Mouse (Mus musculus) liver, adult 2 months (tissue): Measurements from ENCODE around the gene Sox5. TPM values are rescaled to one million over a fixed set of nuclear protein-coding genes. Genes with fewer than 3 reads are reported as not detected.

ENCODE experiments used
- DNase-seq: peaks from one replicate; pipeline ENCODE4 v3.0.0-alpha.2; 2011; ENCODE audit warnings: low read depth, low spot score; ENCODE audit errors: extremely low read depth
- H3K27ac ChIP-seq: fragments of 200-500 bp; replicated peaks from 2 replicates; pipeline ENCODE4 v1.5.1; 2012; ENCODE audit warnings: low read depth, mild to moderate bottlenecking, control low read depth, inconsistent platforms, low read length; ENCODE audit not compliant: insufficient read depth
- H3K27me3 ChIP-seq: fragments of 200-500 bp; 2 replicates; pipeline ENCODE4 v1.6.1; 2012; ENCODE audit warnings: mild to moderate bottlenecking, moderate library complexity, low read length, inconsistent platforms; ENCODE audit not compliant: control insufficient read depth, insufficient read depth
- H3K36me3 ChIP-seq: fragments of 200-500 bp; 2 replicates; pipeline ENCODE4 v1.6.1; 2012; ENCODE audit warnings: low read length, inconsistent platforms; ENCODE audit not compliant: control insufficient read depth, insufficient read depth
- H3K4me1 ChIP-seq: fragments of 200-500 bp; 2 replicates; pipeline ENCODE4 v1.6.1; 2011; ENCODE audit warnings: low read length; ENCODE audit not compliant: control insufficient read depth, insufficient read depth
- H3K4me3 ChIP-seq: fragments of 200-500 bp; 2 replicates; pipeline ENCODE4 v1.5.1; 2011; ENCODE audit warnings: low read depth, mild to moderate bottlenecking, control low read depth, low read length, moderate library complexity; ENCODE audit not compliant: insufficient read depth
- H3K79me2 ChIP-seq: fragments of 200-500 bp; 2 replicates; pipeline ENCODE4 v1.6.1; 2012; ENCODE audit warnings: inconsistent platforms, mild to moderate bottlenecking, low read length, moderate library complexity; ENCODE audit not compliant: control insufficient read depth, insufficient read depth
- H3K9ac ChIP-seq: fragments of 200-500 bp; 2 replicates; pipeline ENCODE4 v1.6.1; 2012; ENCODE audit warnings: low read depth, mild to moderate bottlenecking, control low read depth, inconsistent platforms, low read length
- CTCF ChIP-seq: fragments of 200-500 bp; IDR thresholded peaks from 2 replicates; pipeline ENCODE4 v1.5.1; 2011; ENCODE audit warnings: low read depth, low read length, control low read depth
- POLR2A ChIP-seq: fragments of 200-500 bp; IDR thresholded peaks from 2 replicates; pipeline ENCODE4 v1.6.1; 2011; ENCODE audit warnings: low read length, control low read depth; ENCODE audit not compliant: insufficient read depth; ENCODE audit errors: extremely low read depth
- WGBS: fragments of 180-500 bp; shearing (Covaris S2); methylation state at CpG from one replicate; pipeline ENCODE4 v1.1.7; 2018; 5-methylcytosine and 5-hydroxymethylcytosine counted together
- polyA plus RNA-seq: library from polyadenylated mRNA; depleted of rRNA; stranded (reverse); fragments of >200 nt; gene quantifications from 2 replicates; pipeline ENCODE4 v1.2.3, GENCODE M21; 2012
- total RNA-seq: library from RNA; depleted of rRNA; stranded (reverse); fragments of >200 nt; gene quantifications from 2 replicates; pipeline ENCODE4 v1.2.3, GENCODE M21; 2014

Gene Sox5
- total and polyA plus RNA-seq, 2 experiments = 7.5 to 31.6 TPM

- Histone ChIP-seq H3K79me2 (no peaks in the 10 kb centered on the region), H3K4me1 (no peaks in the 10 kb centered on the region), H3K27me3 (no peaks in the 10 kb centered on the region), H3K36me3 (peaks cover 22% of the 10 kb centered on the region), H3K4me3 (no peak overlapping the region), H3K9ac (no peak overlapping the region), H3K27ac (no peak overlapping the region)
- no peak for TF ChIP-seq CTCF
- no peak for TF ChIP-seq POLR2A
- no peak for DNase-seq
- 89% methylated on average over 7 of the region's 7 CpGs for WGBS
These were observed 939.8 kb downstream of the Sox5 start for GRCm38 (mm10) chr6:143841954-143842353.

- no peak for TF ChIP-seq POLR2A
- no peak overlapping the region for H3K9ac ChIP-seq
- H3K79me2 ChIP-seq = no peaks in the 10 kb centered on the region
- peaks cover 22% of the 10 kb centered on the region for H3K36me3 ChIP-seq
- no peak overlapping the region for H3K4me3 ChIP-seq
- DNase-seq = no peak
- H3K27ac ChIP-seq = no peak overlapping the region
- WGBS = 86% methylated on average over 15 of the region's 15 CpGs
- no peaks in the 10 kb centered on the region for H3K27me3 ChIP-seq
- no peaks in the 10 kb centered on the region for H3K4me1 ChIP-seq
These were observed 940.6 kb downstream of the Sox5 start for GRCm38 (mm10) chr6:143841109-143841638.

- no peak overlapping the region for H3K27ac ChIP-seq
- H3K36me3 ChIP-seq = peaks cover 35% of the 10 kb centered on the region
- 93% methylated on average over 9 of the region's 9 CpGs for WGBS
These were observed 943.2 kb downstream of the Sox5 start for GRCm38 (mm10) chr6:143838384-143839076.

GRCm38 (mm10) chr6:143835331-143835730, 946.4 kb downstream of the Sox5 start:
- H3K27ac ChIP-seq = no peak overlapping the region
- no peak overlapping the region for H3K4me3 ChIP-seq
- DNase-seq = no peak
- H3K9ac ChIP-seq = no peak overlapping the region
- WGBS = 90% methylated on average over 7 of the region's 7 CpGs
- no peaks in the 10 kb centered on the region for H3K27me3 ChIP-seq
- TF ChIP-seq POLR2A = no peak
- TF ChIP-seq CTCF = no peak
- no peaks in the 10 kb centered on the region for H3K79me2 ChIP-seq
- no peaks in the 10 kb centered on the region for H3K4me1 ChIP-seq
- H3K36me3 ChIP-seq = peaks cover 34% of the 10 kb centered on the region

More at GRCm38 (mm10) chr6:143838384-143839076, 943.2 kb downstream of the Sox5 start:
- H3K9ac ChIP-seq = no peak overlapping the region
- no peaks in the 10 kb centered on the region for H3K4me1 ChIP-seq
- DNase-seq = no peak
- no peak for TF ChIP-seq CTCF
- TF ChIP-seq POLR2A = no peak
- H3K79me2 ChIP-seq = no peaks in the 10 kb centered on the region
- H3K4me3 ChIP-seq = no peak overlapping the region
- no peaks in the 10 kb centered on the region for H3K27me3 ChIP-seq

- DNase-seq = no peak
These were observed 947.8 kb downstream of the Sox5 start for GRCm38 (mm10) chr6:143833986-143834385.

GRCm38 (mm10) chr6:143833182-143833558, 948.6 kb downstream of the Sox5 start:
- Histone ChIP-seq H3K4me1 (no peaks in the 10 kb centered on the region), H3K9ac (no peak overlapping the region), H3K79me2 (no peaks in the 10 kb centered on the region), H3K36me3 (peaks cover 27% of the 10 kb centered on the region), H3K27ac (no peak overlapping the region), H3K27me3 (no peaks in the 10 kb centered on the region), H3K4me3 (no peak overlapping the region)
- TF ChIP-seq CTCF = no peak
- TF ChIP-seq POLR2A = no peak
- 94% methylated on average over 23 of the region's 23 CpGs for WGBS
- no peak for DNase-seq

More at GRCm38 (mm10) chr6:143833986-143834385, 947.8 kb downstream of the Sox5 start:
- Histone ChIP-seq H3K4me3 (no peak overlapping the region), H3K4me1 (no peaks in the 10 kb centered on the region), H3K9ac (no peak overlapping the region), H3K27me3 (no peaks in the 10 kb centered on the region), H3K36me3 (peaks cover 29% of the 10 kb centered on the region), H3K79me2 (no peaks in the 10 kb centered on the region), H3K27ac (no peak overlapping the region)
- WGBS = 95% methylated on average over 3 of the region's 3 CpGs
- TF ChIP-seq CTCF (no peak), POLR2A (no peak)
